Mouse (Mus musculus): ENCODE results near the gene Fgfr2. TPM values are rescaled to one million over a fixed set of nuclear protein-coding genes. Genes with fewer than 3 reads are reported as not detected.
A peak's percentile ranks its signal among the peaks of the same experiment; 100 is the strongest.

Fgfr2 gene
- polyA plus RNA-seq, 1 experiment from 2014 or later = 24.9 TPM

- H3K27me3 ChIP-seq (ENCODE audit: control insufficient read depth, insufficient read depth, low read length) = peaks cover 2% of the 10 kb centered on the region; the same call in 1 of the 2 replicates
- H3K4me1 ChIP-seq (ENCODE audit: control insufficient read depth, insufficient read depth, low read length) = peaks cover 6% of the 10 kb centered on the region; the same call in 1 of the 2 replicates
- WGBS (ENCODE audit: insufficient replicate concordance) = 71% methylated on average over 7 of the region's 7 CpGs
- H3K36me3 ChIP-seq (ENCODE audit: control insufficient read depth, insufficient read depth, low read length) = no peaks in the 10 kb centered on the region
- no peak for ATAC-seq (replicated peaks; ENCODE audit: insufficient number of reproducible peaks, low FRiP score, low TSS enrichment)
- no peak overlapping the region for H3K4me3 ChIP-seq (ENCODE audit: low read depth, low read length)
- no peak overlapping the region for H3K9ac ChIP-seq (ENCODE audit: low read depth, low read length)
- no peak overlapping the region for H3K27ac ChIP-seq (ENCODE audit: low read depth, low read length)
- H3K9me3 ChIP-seq (replicated peaks; ENCODE audit: control insufficient read depth, low read length) = no peaks in the 10 kb centered on the region
- no peak overlapping the region for H3K4me2 ChIP-seq
These were observed 2306.9 kb downstream of the Fgfr2 start for GRCm38 (mm10) chr7:130816243-130816642.

GRCm38 (mm10) chr7:130815601-130816000, 2307.5 kb downstream of the Fgfr2 start:
- Histone ChIP-seq H3K4me1 (ENCODE audit: control insufficient read depth, insufficient read depth, low read length) (peaks cover 6% of the 10 kb centered on the region; the same call in 1 of the 2 replicates), H3K27me3 (ENCODE audit: control insufficient read depth, insufficient read depth, low read length) (0 out of 2 replicates have a peak, but pooled peaks cover 2% of the 10 kb centered on the region), H3K4me3 (ENCODE audit: low read depth, low read length) (no peak overlapping the region), H3K27ac (ENCODE audit: low read depth, low read length) (no peak overlapping the region), H3K36me3 (ENCODE audit: control insufficient read depth, insufficient read depth, low read length) (no peaks in the 10 kb centered on the region), H3K9me3 (replicated peaks; ENCODE audit: control insufficient read depth, low read length) (no peaks in the 10 kb centered on the region), H3K9ac (ENCODE audit: low read depth, low read length) (no peak overlapping the region), H3K4me2 (no peak overlapping the region)
- ATAC-seq (replicated peaks; ENCODE audit: insufficient number of reproducible peaks, low FRiP score, low TSS enrichment) = no peak
- 83% methylated on average over 10 of the region's 10 CpGs for WGBS (ENCODE audit: insufficient replicate concordance)

- H3K9me3 ChIP-seq (replicated peaks; ENCODE audit: control insufficient read depth, low read length) = no peaks in the 10 kb centered on the region
- peak overlapping the region; percentile 31 for H3K4me2 ChIP-seq
- H3K27ac ChIP-seq (ENCODE audit: low read depth, low read length) = no peak overlapping the region
- no peak overlapping the region for H3K9ac ChIP-seq (ENCODE audit: low read depth, low read length)
- 37% methylated on average over 15 of the region's 16 CpGs for WGBS (ENCODE audit: insufficient replicate concordance)
- no peak for ATAC-seq (replicated peaks; ENCODE audit: insufficient number of reproducible peaks, low FRiP score, low TSS enrichment)
- no peaks in the 10 kb centered on the region for H3K4me1 ChIP-seq (ENCODE audit: control insufficient read depth, insufficient read depth, low read length)
- H3K36me3 ChIP-seq (ENCODE audit: control insufficient read depth, insufficient read depth, low read length) = no peaks in the 10 kb centered on the region
- no peaks in the 10 kb centered on the region for H3K27me3 ChIP-seq (ENCODE audit: control insufficient read depth, insufficient read depth, low read length)
- H3K4me3 ChIP-seq (ENCODE audit: low read depth, low read length) = no peak overlapping the region
These were observed 2310.7 kb downstream of the Fgfr2 start for GRCm38 (mm10) chr7:130812407-130812806.

DNA sequence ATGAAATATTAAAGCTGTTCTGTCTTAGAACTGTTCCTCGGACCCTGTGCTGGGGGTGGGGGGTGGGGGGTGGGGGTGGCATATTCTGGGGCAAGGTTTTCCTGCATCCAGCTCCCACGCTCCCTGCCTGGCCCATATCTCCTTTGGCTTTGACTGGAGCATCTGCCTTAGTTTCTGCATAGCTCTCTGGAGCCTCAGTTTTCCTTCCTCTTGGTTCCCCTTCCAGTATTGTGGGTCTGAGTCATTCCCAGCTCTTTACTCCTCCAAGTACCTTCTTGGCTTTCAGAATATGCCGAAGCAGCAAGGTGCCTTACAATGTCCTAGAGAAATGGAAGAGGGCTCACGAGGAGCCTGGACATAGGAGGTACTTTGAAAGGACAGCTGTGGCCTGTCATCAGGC, 2312.9 kb downstream of the Fgfr2 start:
- no peak for ATAC-seq (replicated peaks; ENCODE audit: insufficient number of reproducible peaks, low FRiP score, low TSS enrichment)

GRCm38 (mm10) chr7:130808694-130809093, 2314.5 kb downstream of the Fgfr2 start:
- Histone ChIP-seq H3K4me1 (ENCODE audit: control insufficient read depth, insufficient read depth, low read length) (no peaks in the 10 kb centered on the region), H3K4me2 (no peak overlapping the region), H3K27me3 (ENCODE audit: control insufficient read depth, insufficient read depth, low read length) (no peaks in the 10 kb centered on the region), H3K9ac (ENCODE audit: low read depth, low read length) (no peak overlapping the region), H3K9me3 (replicated peaks; ENCODE audit: control insufficient read depth, low read length) (no peaks in the 10 kb centered on the region), H3K36me3 (ENCODE audit: control insufficient read depth, insufficient read depth, low read length) (no peaks in the 10 kb centered on the region), H3K4me3 (ENCODE audit: low read depth, low read length) (no peak overlapping the region), H3K27ac (ENCODE audit: low read depth, low read length) (no peak overlapping the region)
- WGBS (ENCODE audit: insufficient replicate concordance) = 42% methylated on average over 6 of the region's 6 CpGs
- no peak for ATAC-seq (replicated peaks; ENCODE audit: insufficient number of reproducible peaks, low FRiP score, low TSS enrichment)

More for the DNA sequence above, 2312.9 kb downstream of the Fgfr2 start:
- WGBS (ENCODE audit: insufficient replicate concordance) = 67% methylated on average over 4 of the region's 4 CpGs
- Histone ChIP-seq H3K4me2 (no peak overlapping the region), H3K9ac (ENCODE audit: low read depth, low read length) (no peak overlapping the region), H3K4me3 (ENCODE audit: low read depth, low read length) (no peak overlapping the region), H3K9me3 (replicated peaks; ENCODE audit: control insufficient read depth, low read length) (no peaks in the 10 kb centered on the region), H3K27ac (ENCODE audit: low read depth, low read length) (no peak overlapping the region), H3K27me3 (ENCODE audit: control insufficient read depth, insufficient read depth, low read length) (no peaks in the 10 kb centered on the region), H3K4me1 (ENCODE audit: control insufficient read depth, insufficient read depth, low read length) (no peaks in the 10 kb centered on the region), H3K36me3 (ENCODE audit: control insufficient read depth, insufficient read depth, low read length) (no peaks in the 10 kb centered on the region)

- Histone ChIP-seq H3K4me2 (no peak overlapping the region), H3K4me1 (ENCODE audit: control insufficient read depth, insufficient read depth, low read length) (no peaks in the 10 kb centered on the region), H3K27ac (ENCODE audit: low read depth, low read length) (no peak overlapping the region), H3K4me3 (ENCODE audit: low read depth, low read length) (no peak overlapping the region), H3K9me3 (replicated peaks; ENCODE audit: control insufficient read depth, low read length) (no peaks in the 10 kb centered on the region), H3K9ac (ENCODE audit: low read depth, low read length) (no peak overlapping the region), H3K27me3 (ENCODE audit: control insufficient read depth, insufficient read depth, low read length) (no peaks in the 10 kb centered on the region), H3K36me3 (ENCODE audit: control insufficient read depth, insufficient read depth, low read length) (no peaks in the 10 kb centered on the region)
- WGBS (ENCODE audit: insufficient replicate concordance) = 60% methylated on average over 8 of the region's 8 CpGs
- no peak for ATAC-seq (replicated peaks; ENCODE audit: insufficient number of reproducible peaks, low FRiP score, low TSS enrichment)
These were observed 2315.4 kb downstream of the Fgfr2 start for GRCm38 (mm10) chr7:130807749-130808148.

DNA sequence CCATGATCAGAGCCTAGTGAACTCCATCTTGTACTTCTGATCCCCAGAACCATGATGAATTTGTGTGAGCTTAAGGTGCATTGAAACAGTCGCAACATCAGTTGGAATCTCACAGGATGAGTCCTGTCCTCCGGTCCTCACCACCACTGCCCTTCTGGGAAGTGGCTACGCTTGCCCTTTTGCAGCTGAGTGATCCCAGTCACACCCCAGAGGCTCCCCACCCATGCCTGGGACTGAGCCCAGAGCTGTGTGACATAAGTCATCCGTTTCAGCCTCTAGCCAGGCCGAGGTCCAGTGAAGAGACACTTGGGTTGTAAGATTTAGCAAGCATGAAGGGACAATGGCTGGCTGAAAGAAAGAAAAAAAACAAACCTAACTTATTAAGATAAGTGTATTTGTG, 2318.2 kb downstream of the Fgfr2 start:
- ATAC-seq (replicated peaks; ENCODE audit: insufficient number of reproducible peaks, low FRiP score, low TSS enrichment) = no peak
- H3K27me3 ChIP-seq (ENCODE audit: control insufficient read depth, insufficient read depth, low read length) = no peaks in the 10 kb centered on the region
- no peak overlapping the region for H3K9ac ChIP-seq (ENCODE audit: low read depth, low read length)
- no peak overlapping the region for H3K27ac ChIP-seq (ENCODE audit: low read depth, low read length)
- H3K4me1 ChIP-seq (ENCODE audit: control insufficient read depth, insufficient read depth, low read length) = no peaks in the 10 kb centered on the region
- no peaks in the 10 kb centered on the region for H3K36me3 ChIP-seq (ENCODE audit: control insufficient read depth, insufficient read depth, low read length)
- H3K9me3 ChIP-seq (replicated peaks; ENCODE audit: control insufficient read depth, low read length) = no peaks in the 10 kb centered on the region
- no peak overlapping the region for H3K4me3 ChIP-seq (ENCODE audit: low read depth, low read length)
- WGBS (ENCODE audit: insufficient replicate concordance) = 71% methylated on average over 5 of the region's 5 CpGs
- no peak overlapping the region for H3K4me2 ChIP-seq

- Histone ChIP-seq H3K9me3 (replicated peaks; ENCODE audit: control insufficient read depth, low read length) (no peaks in the 10 kb centered on the region), H3K36me3 (ENCODE audit: control insufficient read depth, insufficient read depth, low read length) (no peaks in the 10 kb centered on the region), H3K4me1 (ENCODE audit: control insufficient read depth, insufficient read depth, low read length) (no peaks in the 10 kb centered on the region), H3K4me3 (ENCODE audit: low read depth, low read length) (no peak overlapping the region), H3K27ac (ENCODE audit: low read depth, low read length) (no peak overlapping the region), H3K27me3 (ENCODE audit: control insufficient read depth, insufficient read depth, low read length) (no peaks in the 10 kb centered on the region), H3K4me2 (no peak overlapping the region), H3K9ac (ENCODE audit: low read depth, low read length) (no peak overlapping the region)
- ATAC-seq (replicated peaks; ENCODE audit: insufficient number of reproducible peaks, low FRiP score, low TSS enrichment) = no peak
- WGBS (ENCODE audit: insufficient replicate concordance) = 89% methylated on average over 8 of the region's 8 CpGs
These were observed 2319.8 kb downstream of the Fgfr2 start for GRCm38 (mm10) chr7:130803251-130803825.

- ATAC-seq (replicated peaks; ENCODE audit: insufficient number of reproducible peaks, low FRiP score, low TSS enrichment) = no peak
- H3K4me3 ChIP-seq (ENCODE audit: low read depth, low read length) = no peak overlapping the region
- no peak overlapping the region for H3K9ac ChIP-seq (ENCODE audit: low read depth, low read length)
- H3K4me1 ChIP-seq (ENCODE audit: control insufficient read depth, insufficient read depth, low read length) = no peaks in the 10 kb centered on the region
- WGBS (ENCODE audit: insufficient replicate concordance) = 84% methylated on average over 4 of the region's 4 CpGs
- no peaks in the 10 kb centered on the region for H3K36me3 ChIP-seq (ENCODE audit: control insufficient read depth, insufficient read depth, low read length)
- H3K27me3 ChIP-seq (ENCODE audit: control insufficient read depth, insufficient read depth, low read length) = no peaks in the 10 kb centered on the region
- H3K9me3 ChIP-seq (replicated peaks; ENCODE audit: control insufficient read depth, low read length) = no peaks in the 10 kb centered on the region
- H3K4me2 ChIP-seq = no peak overlapping the region
- no peak overlapping the region for H3K27ac ChIP-seq (ENCODE audit: low read depth, low read length)
These were observed 2321.3 kb downstream of the Fgfr2 start for GRCm38 (mm10) chr7:130801811-130802210.

All from heart, embryonic 11.5 days (tissue).